Mouse (Mus musculus) CD4-positive helper T cell, adult 2 months (primary cell): ENCODE results near the gene Pax3.

Source experiments
- DNase-seq: peaks from one replicate; pipeline ENCODE4 v3.0.0-alpha.2; 2012; ENCODE audit warnings: low read depth, missing footprints, low spot score

The Pax3 gene

GRCm38 (mm10) chr1:78196751-78197311 is at the start of gene Pax3:
Gene Pax3 (minus strand): TSS chr1:78197134.
- no peak for DNase-seq

- DNase-seq = no peak
Measured at GRCm38 (mm10) chr1:78234306-78234705, 37.4 kb upstream of the Pax3 start.

- no peak for DNase-seq
Measured at GRCm38 (mm10) chr1:78231901-78232546, 35.1 kb upstream of the Pax3 start.

- no peak for DNase-seq
Measured at GRCm38 (mm10) chr1:78229801-78230200, 32.9 kb upstream of the Pax3 start.

GRCm38 (mm10) chr1:78228771-78229170 is 31.8 kb upstream of the Pax3 start:
- no peak for DNase-seq

- DNase-seq = no peak
Measured at GRCm38 (mm10) chr1:78218057-78218780, 21.3 kb upstream of the Pax3 start.

- DNase-seq = no peak
Measured at GRCm38 (mm10) chr1:78217151-78218034, 20.5 kb upstream of the Pax3 start.

GRCm38 (mm10) chr1:78216509-78217141 is 19.7 kb upstream of the Pax3 start:
- DNase-seq = no peak

- no peak for DNase-seq
Measured at GRCm38 (mm10) chr1:78215749-78216508, 19.0 kb upstream of the Pax3 start.

GRCm38 (mm10) chr1:78211041-78211440 is 14.1 kb upstream of the Pax3 start:
- DNase-seq = no peak

- DNase-seq = no peak
Measured at GRCm38 (mm10) chr1:78210568-78210967, 13.6 kb upstream of the Pax3 start.

- no peak for DNase-seq
Measured at GRCm38 (mm10) chr1:78208281-78208814, 11.4 kb upstream of the Pax3 start.

- no peak for DNase-seq
Measured at GRCm38 (mm10) chr1:78204341-78204740, 7.4 kb upstream of the Pax3 start.

- no peak for DNase-seq
Measured at GRCm38 (mm10) chr1:78203622-78204211, 6.8 kb upstream of the Pax3 start.

GRCm38 (mm10) chr1:78203086-78203614 is 6.2 kb upstream of the Pax3 start:
- DNase-seq = no peak

GRCm38 (mm10) chr1:78202466-78203085 is 5.6 kb upstream of the Pax3 start:
- DNase-seq = no peak

- no peak for DNase-seq
Measured at GRCm38 (mm10) chr1:78201251-78202010, 4.5 kb upstream of the Pax3 start.

- no peak for DNase-seq
Measured at GRCm38 (mm10) chr1:78200191-78200590, 3.3 kb upstream of the Pax3 start.

- DNase-seq = no peak
Measured at GRCm38 (mm10) chr1:78199221-78199620, 2.3 kb upstream of the Pax3 start.
